Mouse (Mus musculus): ENCODE results near the gene Ikzf1. TPM values are rescaled to one million over a fixed set of nuclear protein-coding genes. Genes with fewer than 3 reads are reported as not detected.

The Ikzf1 gene
- total RNA-seq, 2 experiments from 2014 or later, result 58.3 to 160 TPM

GRCm38 (mm10) chr11:11689701-11690058 is 4.9 kb downstream of the Ikzf1 start:
- ATAC-seq (replicated peaks; ENCODE audit: poor library complexity), result no peak

DNA sequence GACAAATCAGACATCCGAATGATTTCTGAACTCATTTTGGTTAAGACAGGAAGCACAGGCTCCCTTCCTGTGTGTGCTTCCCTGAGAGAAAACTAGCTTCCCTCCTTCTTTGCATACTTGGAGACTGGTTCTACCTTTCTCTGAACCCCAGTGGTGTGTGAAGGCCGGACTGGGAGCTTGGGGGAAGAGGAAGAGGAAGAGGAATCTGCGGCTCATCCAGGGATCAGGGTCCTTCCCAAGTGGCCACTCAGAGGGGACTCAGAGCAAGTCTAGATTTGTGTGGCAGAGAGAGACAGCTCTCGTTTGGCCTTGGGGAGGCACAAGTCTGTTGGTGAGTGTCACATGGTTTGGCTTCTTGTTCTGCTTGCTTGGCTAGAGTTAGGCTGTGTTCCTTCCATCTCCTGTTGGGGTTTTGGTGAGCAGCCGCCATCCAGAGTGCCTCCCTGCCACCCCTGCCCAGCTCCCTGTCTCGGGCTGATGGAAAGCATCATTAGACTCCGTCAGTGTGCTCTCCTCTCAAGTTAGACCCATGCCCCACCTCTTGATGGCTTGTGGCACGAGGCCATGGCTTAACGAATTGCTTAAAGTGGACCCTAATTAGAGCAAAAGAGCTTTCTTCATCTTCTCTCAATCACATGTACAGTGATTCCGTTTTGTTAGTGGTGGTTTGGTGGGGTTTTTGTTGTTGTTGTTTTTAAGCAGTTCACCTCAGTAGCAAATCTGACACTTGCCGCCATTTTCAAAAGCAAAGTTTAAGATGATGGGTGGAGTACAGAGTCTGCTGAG is 5.4 kb downstream of the Ikzf1 start:
- ATAC-seq (replicated peaks; ENCODE audit: poor library complexity), result peak; percentile 6

- no peak for ATAC-seq (replicated peaks; ENCODE audit: poor library complexity)
Observed at GRCm38 (mm10) chr11:11690845-11691196, 6.0 kb downstream of the Ikzf1 start.

DNA sequence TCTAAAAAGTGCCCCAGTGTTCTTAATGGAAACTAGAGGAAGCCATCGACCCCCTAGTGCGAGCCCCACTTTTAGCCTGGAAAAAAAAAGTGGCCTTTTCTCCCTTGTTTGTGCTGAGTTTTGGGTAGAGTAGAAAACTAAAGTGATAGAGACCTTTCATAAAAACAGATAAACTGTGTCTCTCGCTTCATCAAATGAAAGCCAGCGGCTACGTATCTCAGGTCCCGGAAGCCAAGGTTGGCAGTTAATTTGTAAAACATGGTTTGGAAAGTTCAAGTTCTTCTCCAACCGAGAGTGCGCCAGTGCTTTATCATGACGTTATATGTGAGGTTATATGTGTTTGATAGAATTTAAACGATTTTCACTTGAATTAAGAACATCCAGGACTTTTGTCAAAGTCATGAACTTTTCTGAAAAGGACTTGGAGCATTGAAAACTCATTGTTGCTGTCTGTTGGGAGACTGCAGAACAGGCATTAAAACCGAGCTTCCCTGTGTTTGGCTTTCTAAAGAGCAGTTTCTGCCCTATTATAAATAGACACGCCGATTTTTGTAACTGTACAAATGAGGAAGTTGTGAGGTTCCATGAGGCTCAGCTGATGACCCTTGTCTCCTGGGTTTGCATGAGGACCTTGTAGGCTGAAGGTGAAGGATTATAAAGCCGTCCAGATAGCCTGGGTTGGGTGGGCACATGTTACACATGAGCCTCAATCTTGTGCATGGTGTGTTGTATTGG is 6.7 kb downstream of the Ikzf1 start:
- peak; percentile 35 for ATAC-seq (replicated peaks; ENCODE audit: poor library complexity)

DNA sequence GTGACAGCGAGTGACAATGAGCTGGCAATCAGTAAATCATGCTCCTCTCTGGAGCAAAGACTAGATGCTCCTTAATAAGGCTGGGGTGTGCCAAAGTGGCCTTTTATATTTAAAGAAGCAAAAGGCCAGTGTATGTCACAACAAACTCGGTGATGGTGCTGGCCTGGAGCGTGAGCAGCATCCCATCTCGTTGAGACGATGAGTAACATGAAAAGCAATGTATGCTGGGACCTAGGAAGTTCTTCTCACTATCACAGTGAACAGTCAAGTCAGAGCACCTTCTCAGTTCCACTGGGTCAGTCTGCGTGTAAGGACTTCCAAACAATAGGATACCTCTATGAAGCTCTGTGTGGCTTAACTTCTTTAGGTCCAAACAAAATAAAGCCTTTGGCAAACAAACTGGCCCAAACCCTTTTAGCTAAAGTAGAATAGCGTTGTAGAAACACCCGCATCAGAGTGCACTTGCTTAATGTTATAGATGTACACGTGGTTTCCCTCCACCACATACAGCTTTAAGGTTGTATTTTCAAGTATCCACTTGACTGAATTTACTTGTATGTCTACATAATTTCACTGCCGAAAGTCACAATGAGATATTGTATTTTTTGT is 7.9 kb downstream of the Ikzf1 start:
- no peak for ATAC-seq (replicated peaks; ENCODE audit: poor library complexity)

DNA sequence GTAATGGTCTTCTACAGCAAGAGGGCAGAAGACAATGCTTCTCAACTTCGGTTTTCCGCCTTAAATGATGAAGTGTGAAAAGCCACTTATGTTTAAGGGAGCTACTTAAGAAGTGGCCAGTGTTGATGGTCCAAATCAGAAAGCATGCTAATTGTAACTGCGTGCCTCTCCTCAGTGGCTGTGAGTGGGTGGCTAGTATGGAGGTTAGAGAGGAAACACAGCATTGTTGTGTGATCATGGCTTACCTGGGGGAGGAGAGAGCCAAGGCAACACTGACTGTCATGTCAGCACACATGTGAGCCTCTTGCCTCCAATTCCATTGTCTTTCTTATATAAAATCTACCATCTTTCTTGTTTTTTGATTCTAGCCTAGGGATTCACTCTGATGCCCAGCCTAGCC is 8.6 kb downstream of the Ikzf1 start:
- no peak for ATAC-seq (replicated peaks; ENCODE audit: poor library complexity)

DNA sequence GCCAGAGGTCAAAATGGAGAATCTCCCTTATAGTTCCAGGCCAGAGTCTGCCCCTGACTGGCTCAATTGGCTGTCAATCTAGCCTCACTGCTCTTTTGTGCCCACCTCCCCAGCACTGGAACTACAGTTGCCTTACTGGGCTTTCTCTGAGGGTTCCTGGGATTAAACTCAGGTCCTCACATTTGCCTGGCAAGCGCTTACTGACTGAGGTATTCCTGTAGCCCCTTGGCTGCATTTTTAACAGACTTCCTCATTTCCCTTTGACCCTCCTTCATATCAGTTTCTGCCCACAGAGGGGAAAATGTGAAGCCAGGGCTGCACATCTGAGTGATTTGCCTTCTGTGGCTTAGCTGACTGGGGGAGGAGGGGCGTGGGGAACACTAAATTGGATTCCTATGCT is 9.3 kb downstream of the Ikzf1 start:
- peak; percentile 37 for ATAC-seq (replicated peaks; ENCODE audit: poor library complexity)

DNA sequence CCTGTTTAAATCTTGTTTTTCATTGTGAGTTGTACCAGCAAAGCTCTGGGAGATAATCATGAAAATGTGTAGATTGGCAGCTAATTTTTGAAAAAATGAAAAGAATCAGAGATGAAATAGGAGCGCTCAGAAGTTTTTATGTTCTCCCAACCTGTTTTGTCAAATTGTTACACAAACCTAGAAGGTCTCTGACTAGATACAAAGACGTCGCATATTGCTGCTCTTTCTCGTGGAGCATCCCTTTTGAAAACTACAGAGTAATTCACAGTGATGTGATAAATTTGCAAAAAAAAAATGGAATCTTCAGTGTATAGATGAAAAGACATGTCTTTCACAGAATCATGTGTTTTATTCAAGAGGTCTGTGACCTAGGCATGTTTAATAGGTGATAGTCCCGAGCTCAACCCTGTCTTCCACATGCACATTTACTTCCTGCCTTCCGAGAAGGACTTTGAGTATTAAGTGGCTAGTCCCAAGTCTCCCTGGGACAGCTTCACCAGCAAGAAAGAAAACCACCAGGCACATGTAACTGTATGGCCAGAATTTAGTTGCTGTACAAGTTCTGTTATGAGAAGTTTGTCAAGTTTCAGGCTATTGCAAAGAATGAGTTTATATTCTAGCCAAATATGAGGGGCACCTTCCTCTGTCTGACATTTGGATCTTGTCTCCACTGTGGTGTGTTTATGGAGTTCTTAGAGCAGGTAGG is 9.8 kb downstream of the Ikzf1 start:
- no peak for ATAC-seq (replicated peaks; ENCODE audit: poor library complexity)

GRCm38 (mm10) chr11:11695211-11695887 is 10.5 kb downstream of the Ikzf1 start:
- ATAC-seq (replicated peaks; ENCODE audit: poor library complexity), result no peak

DNA sequence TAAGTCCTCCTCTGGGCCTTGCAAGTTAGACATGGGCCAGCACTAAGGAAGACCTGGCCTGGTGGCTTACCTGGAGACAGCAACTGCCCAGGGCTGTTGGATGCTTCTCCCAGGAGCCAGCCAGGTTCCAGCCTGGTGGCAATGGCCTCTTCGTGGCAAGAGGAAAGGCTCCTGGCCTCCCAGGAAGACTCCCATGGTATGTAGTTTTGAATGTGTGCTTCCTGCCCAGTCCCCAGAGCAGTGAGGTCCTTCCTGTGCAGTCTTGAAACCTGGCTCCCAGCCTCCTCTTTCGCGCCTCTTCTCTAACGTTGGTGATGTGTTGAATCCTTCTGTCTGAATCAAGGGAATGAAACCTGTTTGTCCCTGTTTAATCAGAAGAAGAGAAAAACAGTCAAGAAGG is 11.1 kb downstream of the Ikzf1 start:
- ATAC-seq (replicated peaks; ENCODE audit: poor library complexity), result no peak

DNA sequence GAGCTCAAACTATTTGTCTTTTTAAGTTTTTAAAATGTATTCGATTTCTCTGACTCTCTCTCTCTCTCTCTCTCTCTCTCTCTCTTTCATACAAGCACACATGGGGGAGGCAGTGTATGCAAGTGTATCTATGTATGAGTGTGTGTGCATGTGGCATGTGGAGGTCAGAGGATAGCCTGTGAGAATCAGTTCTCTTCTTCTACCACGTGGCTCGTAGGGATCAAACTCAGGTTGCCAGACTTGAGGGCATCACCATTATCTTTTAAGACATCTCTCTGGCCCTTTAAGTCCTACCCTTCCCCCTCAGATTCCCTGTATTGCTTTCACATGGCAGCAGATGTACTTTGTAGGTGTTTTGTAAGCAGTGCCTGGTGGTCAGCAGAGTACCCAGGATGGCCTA is 12.0 kb downstream of the Ikzf1 start:
- ATAC-seq (replicated peaks; ENCODE audit: poor library complexity), result no peak

GRCm38 (mm10) chr11:11701378-11701777 is 16.6 kb downstream of the Ikzf1 start:
- ATAC-seq (replicated peaks; ENCODE audit: poor library complexity), result no peak

DNA sequence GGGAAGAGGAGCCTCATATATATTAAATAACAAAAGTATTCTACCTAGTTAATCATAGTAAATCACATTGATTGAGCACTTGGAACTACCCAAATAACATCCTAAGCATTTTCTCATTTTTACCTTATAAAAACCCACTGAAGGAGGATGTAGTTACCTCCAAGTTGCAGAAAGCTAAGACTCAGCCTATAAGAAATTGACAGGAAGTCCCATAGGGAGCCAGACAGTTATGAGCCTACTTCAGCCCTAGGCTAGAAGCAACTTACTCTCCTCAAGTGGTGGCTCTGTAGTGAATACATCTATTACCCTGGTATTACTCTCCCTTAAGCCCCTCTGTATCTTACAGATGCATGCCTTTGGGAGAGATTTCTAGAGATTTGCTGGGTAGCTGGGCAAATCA is 19.0 kb downstream of the Ikzf1 start:
- ATAC-seq (replicated peaks; ENCODE audit: poor library complexity), result no peak

DNA sequence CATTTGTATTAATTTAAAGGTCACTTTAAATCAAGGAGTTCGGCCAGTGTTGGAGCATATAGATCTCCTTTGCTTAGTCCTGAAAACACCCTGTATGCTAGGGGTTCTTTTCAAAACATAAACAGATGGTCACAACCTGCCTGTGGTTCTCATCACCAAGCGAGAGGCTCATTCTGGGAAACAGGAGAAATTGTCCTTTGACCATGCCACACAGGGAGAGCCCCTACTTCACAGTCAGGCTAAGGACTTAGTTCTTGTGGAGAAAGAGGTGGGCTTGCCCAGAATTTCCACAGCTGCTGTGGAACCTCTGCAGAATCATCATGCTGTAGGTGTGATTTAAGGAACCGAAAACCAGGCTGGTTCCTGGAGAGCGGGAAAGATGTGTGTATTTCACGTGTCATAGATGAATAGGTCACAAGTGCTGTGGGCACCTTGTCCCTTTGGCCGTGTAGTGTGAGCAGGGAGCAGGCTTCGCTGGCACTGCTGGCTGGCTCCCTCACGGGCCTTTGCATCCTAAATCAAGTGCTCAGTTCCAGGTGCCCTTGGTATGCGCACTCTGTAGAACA is 23.4 kb downstream of the Ikzf1 start:
- ATAC-seq (replicated peaks; ENCODE audit: poor library complexity), result no peak

DNA sequence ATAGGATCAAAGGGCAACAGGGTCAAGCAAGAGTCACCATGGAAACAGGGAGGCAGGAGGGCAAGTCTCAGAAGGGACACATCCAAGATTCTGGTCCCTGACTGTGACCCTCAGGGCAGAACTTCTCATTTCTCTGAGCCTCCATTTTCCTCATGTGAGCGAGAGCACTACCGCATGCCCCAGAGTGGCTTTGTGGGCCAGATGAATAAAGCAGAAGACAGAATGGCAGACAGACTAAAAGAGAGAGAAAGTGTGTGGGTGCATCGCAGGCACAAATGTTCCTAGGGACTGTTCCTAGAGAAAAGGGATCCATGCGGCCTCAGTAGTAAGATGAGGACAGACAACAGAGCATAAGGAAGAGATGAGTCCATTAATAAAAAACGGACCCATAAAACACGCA is 24.5 kb downstream of the Ikzf1 start:
- ATAC-seq (replicated peaks; ENCODE audit: poor library complexity), result no peak

GRCm38 (mm10) chr11:11710718-11711117 is 25.9 kb downstream of the Ikzf1 start:
- no peak for ATAC-seq (replicated peaks; ENCODE audit: poor library complexity)

DNA sequence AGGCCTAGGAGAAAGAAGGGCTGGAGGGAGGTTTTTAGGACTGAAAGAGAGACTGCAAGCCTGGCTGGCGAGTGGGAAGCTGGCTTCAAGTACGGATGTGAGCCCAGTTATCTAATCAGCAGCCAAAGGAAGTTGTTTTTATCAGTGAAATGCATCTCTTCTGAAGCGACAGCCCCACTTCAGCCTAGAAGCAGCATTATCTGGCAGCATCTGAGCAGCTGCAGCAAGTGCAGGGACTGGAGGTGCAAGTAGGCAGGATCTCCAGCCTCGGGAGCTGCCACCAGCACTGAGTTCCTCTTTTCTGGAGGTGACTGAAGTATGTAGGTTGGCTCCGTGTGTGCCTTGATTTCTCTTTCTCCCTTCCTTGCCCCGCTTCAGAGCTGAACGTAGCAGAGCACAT is 26.9 kb downstream of the Ikzf1 start:
- ATAC-seq (replicated peaks; ENCODE audit: poor library complexity), result peak; percentile 47

DNA sequence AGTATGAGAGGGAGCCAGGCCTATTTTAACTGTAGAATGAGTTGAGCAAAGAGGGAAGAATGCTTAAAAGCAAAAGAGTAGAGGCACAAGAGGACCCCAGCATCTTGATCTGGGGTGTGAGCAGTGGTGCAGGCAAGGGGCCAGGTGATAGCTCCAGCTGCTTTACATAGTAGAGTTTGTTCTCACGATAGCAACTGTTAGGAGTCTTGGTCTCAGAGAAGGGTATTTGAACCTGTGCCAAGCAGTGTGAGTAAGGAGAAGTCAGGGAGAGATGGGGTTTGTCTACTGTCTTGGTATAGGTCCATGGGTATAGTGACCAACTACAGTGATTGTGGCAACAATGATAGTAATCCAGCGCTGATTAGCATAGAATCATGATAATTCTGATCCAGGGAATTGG is 29.9 kb downstream of the Ikzf1 start:
- ATAC-seq (replicated peaks; ENCODE audit: poor library complexity), result peak; percentile 36

- no peak for ATAC-seq (replicated peaks; ENCODE audit: poor library complexity)
Observed at GRCm38 (mm10) chr11:11715963-11716691, 31.3 kb downstream of the Ikzf1 start.

GRCm38 (mm10) chr11:11716692-11717037 is 31.9 kb downstream of the Ikzf1 start:
- peak; percentile 37 for ATAC-seq (replicated peaks; ENCODE audit: poor library complexity)

Measured in megakaryocyte progenitor cell, adult 5-6 weeks (primary cell).